Mouse (Mus musculus): ENCODE measurements around the gene Rsl1d1.

GRCm38 (mm10) chr16:11164695-11165255 is 38.4 kb downstream of the Rsl1d1 start:
- TF ChIP-seq CTCF (IDR thresholded peaks at IDR 0.05; ENCODE audit: extremely low read depth, insufficient read depth, low read length), result no peak
- no peak for TF ChIP-seq POLR2A (IDR thresholded peaks at IDR 0.05; ENCODE audit: extremely low read depth, insufficient read depth, low read length)

Data from cortical plate, adult 2 months (tissue).